Mouse (Mus musculus): Measurements from ENCODE around the gene Dph3. TPM values are rescaled to one million over a fixed set of nuclear protein-coding genes. Genes with fewer than 3 reads are reported as not detected.

The Dph3 gene
- total RNA-seq, 2 experiments from 2014 or later, result 79.4 to 81.1 TPM

- no peak for DNase-seq
- intact Hi-C loops (cut with DNase I; ENCODE audit: low total_unique reads), result no loop called here
These were observed 47.8 kb downstream of the Dph3 start for GRCm38 (mm10) chr14:32037661-32038252.

- intact Hi-C loops (cut with DNase I; ENCODE audit: low total_unique reads), result no loop called here
- DNase-seq, result no peak
These were observed 49.0 kb downstream of the Dph3 start for GRCm38 (mm10) chr14:32036482-32036881.

GRCm38 (mm10) chr14:32032522-32032921 is 53.0 kb downstream of the Dph3 start:
- peak; percentile 64 for DNase-seq
- intact Hi-C loops (cut with DNase I; ENCODE audit: low total_unique reads), result loop anchor here (2.0 to 5.0 kb wide), 2 partner anchors 78 to 235 kb away; no protein-coding TSS in a partner anchor

Other genes starting within 250 kb of the Dph3 start
- gene Galnt15, start 56.7 kb downstream of the Dph3 start, total RNA-seq (2021), result 10 to 100 TPM; 12.9 to 13.5 TPM
- gene Oxnad1, start 355 bp downstream of the Dph3 start, total RNA-seq (2021), result 10 to 100 TPM; 19.6 to 23.9 TPM
- not detected for gene Msmb, start 56.3 kb upstream of the Dph3 start, total RNA-seq (2021)
- 10 to 100 TPM; 46.7 to 51.1 TPM for gene Ncoa4, start 74.1 kb upstream of the Dph3 start, total RNA-seq (2021)
- 100 to 1,000 TPM; 145 to 160 TPM for gene Timm23, start 116.2 kb upstream of the Dph3 start, total RNA-seq (2021)
- gene Parg, start 116.2 kb upstream of the Dph3 start, total RNA-seq (2021), result 10 to 100 TPM; 15.1 to 19.0 TPM
- 1 to 10 TPM in 1 of 2 experiments, under 1 TPM in 1; 0.82 to 1.3 TPM for gene Ogdhl, start 236.3 kb upstream of the Dph3 start, total RNA-seq (2021)

Data from gastrocnemius, postnatal 14 days (tissue).